Comparison of ENCODE assay signal across 17 mouse cellular contexts in the genomic region with DNA sequence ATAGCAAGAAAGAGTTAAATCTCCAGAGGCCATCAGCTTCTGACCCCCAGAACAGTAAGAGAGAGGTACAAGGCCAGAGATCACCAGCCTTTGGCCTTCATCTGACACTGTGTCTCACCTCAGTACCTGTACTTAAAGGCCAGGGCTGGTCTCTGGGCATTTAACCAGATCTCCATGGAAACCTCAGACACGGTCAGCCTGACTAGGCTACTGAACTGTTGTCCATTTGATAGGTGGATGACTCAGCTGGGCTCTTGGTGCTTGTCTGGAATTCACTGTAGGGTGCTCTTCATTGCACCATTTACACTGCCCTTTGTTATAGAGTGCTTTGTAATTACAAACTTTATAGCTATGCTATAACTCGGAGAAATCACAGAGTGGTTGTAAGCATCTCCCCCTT.
DNase-seq lines count a peak whose midpoint lies in the region; ATAC-seq and TF ChIP-seq lines count a peak whose summit lies in the region.
"Had no signal": no experiment of that assay in that cellular context is flagged by ENCODE, and none has a peak within 500 bp of the region (broad histone marks: within the 10 kb centered on the region; RNA-seq: fewer than 3 reads in every experiment).

No protein-coding gene starts in this region.

- CTCF ChIA-PET in Patski (lab: Charles Lee): interaction anchor here (0.8 to 2.2 kb wide), 5 partner anchors 16 to 518 kb away, joined by 3 to 5 read pairs (median 3); no protein-coding TSS in a partner anchor

- H3K27me3 ChIP-seq in Patski: peaks cover 7% of the 10 kb centered on the region
- H3K27me3 ChIP-seq: embryonic facial prominence, embryonic 13.5 days; limb, embryonic 15.5 days; stomach, embryonic 15.5 days had no signal

- ATAC-seq in cerebellum, adult (ENCODE audit: insufficient number of reproducible peaks, low FRiP score, low TSS enrichment): 0 out of 2 replicates have a peak, but pooled peaks have one; percentile 33
- ATAC-seq in Patski: peak; percentile 89

- POLR2A ChIA-PET in Patski (lab: Charles Lee): interaction anchor here (0.6 to 0.7 kb wide), 2 partner anchors 143 to 222 kb away, joined by 3 read pairs; no protein-coding TSS in a partner anchor

- DNase-seq in cerebellum, adult 8-10 months: no peak
- DNase-seq in kidney, postnatal 36 days: peak; percentile 16 to 21
- no peak for DNase-seq in kidney, postnatal 4 days
- DNase-seq in Patski (ENCODE audit: low read depth, low spot score): peak; percentile 46
- DNase-seq in cerebellum, postnatal 10 days: peak; percentile 51 to 64
- DNase-seq in ovary, postnatal 14 days (ENCODE audit: low spot score): no peak
- no peak for DNase-seq in layer of hippocampus, postnatal 25 days (ENCODE audit: extremely low spot score in 1 of 2, low spot score in 1 of 2)
- DNase-seq: gastrocnemius, postnatal 14 days; heart, postnatal 10 days; kidney, adult 11 months; lung, postnatal 14 days; spleen, adult 18-20 months; thymus, postnatal 14 days had no signal

- no peak for TF ChIP-seq CTCF in Patski (IDR thresholded peaks at IDR 0.05)

- in situ Hi-C loops in Patski (cut with MboI; ENCODE audit: low pct_unique_long_range_greater_than_20kb): loop anchor here (25.0 kb wide), 1 partner anchor 1007 kb away; no protein-coding TSS in a partner anchor

Comparison
In these comparisons a context has a peak if more than half of its experiments do, and no peak if none do; other contexts are left out.
1. DNase-seq: peak in kidney, postnatal 36 days (2 of 2), Patski (single experiment) and cerebellum, postnatal 10 days (2 of 2); none in cerebellum, adult 8-10 months (single experiment), kidney, postnatal 4 days (0 of 2), ovary, postnatal 14 days (single experiment) and layer of hippocampus, postnatal 25 days (0 of 2).